Mouse (Mus musculus) limb, embryonic 12.5 days (tissue): ENCODE measurements around the gene Lrpap1. TPM values are rescaled to one million over a fixed set of nuclear protein-coding genes. Genes with fewer than 3 reads are reported as not detected.

Source experiments
- ATAC-seq: fragments of 200-750 bp; cut with Nextera tagmentation; 2 replicates; pipeline ENCODE4 v1.8.0; 2017; ENCODE audit warnings: low read depth, moderate TSS enrichment; ENCODE audit not compliant: insufficient number of reproducible peaks, insufficient read depth, low FRiP score, low TSS enrichment
- H3K27ac ChIP-seq: fragments of 300-500 bp; sonication (generic); 2 replicates; pipeline ENCODE4 v1.5.1; 2016; ENCODE audit warnings: mild to moderate bottlenecking, moderate library complexity
- H3K27me3 ChIP-seq: fragments of 300-500 bp; sonication (generic); 2 replicates; pipeline ENCODE4 v1.6.1; 2016; ENCODE audit warnings: mild to moderate bottlenecking, moderate library complexity
- H3K36me3 ChIP-seq: fragments of 300-500 bp; sonication (generic); 2 replicates; pipeline ENCODE4 v1.6.1; 2016; ENCODE audit warnings: mild to moderate bottlenecking, moderate library complexity
- H3K4me1 ChIP-seq: fragments of 300-500 bp; sonication (generic); replicated peaks from 2 replicates; pipeline ENCODE4 v1.6.1; 2016
- H3K4me2 ChIP-seq: fragments of 300-500 bp; sonication (generic); 2 replicates; pipeline ENCODE4 v1.6.1; 2016; ENCODE audit warnings: mild to moderate bottlenecking, moderate library complexity
- H3K4me3 ChIP-seq: fragments of 300-500 bp; sonication (generic); replicated peaks from 2 replicates; pipeline ENCODE4 v1.5.1; 2016; ENCODE audit warnings: mild to moderate bottlenecking
- H3K9ac ChIP-seq: fragments of 300-500 bp; sonication (generic); replicated peaks from 2 replicates; pipeline ENCODE4 v1.6.1; 2016; ENCODE audit warnings: mild to moderate bottlenecking, moderate library complexity
- H3K9me3 ChIP-seq: fragments of 300-500 bp; sonication (generic); 2 replicates; pipeline ENCODE4 v1.6.1; 2016; ENCODE audit warnings: mild to moderate bottlenecking, moderate library complexity
- WGBS: fragments of 180-500 bp; shearing (Covaris S2); methylation state at CpG from one replicate; pipeline ENCODE4 v1.1.7; 2016; 5-methylcytosine and 5-hydroxymethylcytosine counted together
- polyA plus RNA-seq: library from polyadenylated mRNA; unstranded; fragments of >200 nt; fragmentation: Nextera tagmentation; extraction: Ambion mirVana; gene quantifications from 2 replicates; pipeline ENCODE4 v1.2.1, GENCODE M21; 2016

The Lrpap1 gene
- polyA plus RNA-seq, 1 experiment from 2014 or later: 83.5 TPM

GRCm38 (mm10) chr5:35118418-35118817 lies 12.9 kb upstream of the Lrpap1 start:
- Histone ChIP-seq H3K27me3 (no peaks in the 10 kb centered on the region; the same call in 1 of the 2 replicates), H3K27ac (no peak overlapping the region), H3K4me3 (no peak overlapping the region), H3K36me3 (no peaks in the 10 kb centered on the region), H3K4me2 (no peak overlapping the region), H3K9me3 (no peaks in the 10 kb centered on the region), H3K4me1 (no peaks in the 10 kb centered on the region), H3K9ac (no peak overlapping the region)
- ATAC-seq: no peak
- 92% methylated on average over 2 of the region's 2 CpGs for WGBS

- no peak for ATAC-seq
- Histone ChIP-seq H3K4me1 (no peaks in the 10 kb centered on the region), H3K36me3 (no peaks in the 10 kb centered on the region), H3K4me3 (no peak overlapping the region), H3K27ac (no peak overlapping the region), H3K27me3 (no peaks in the 10 kb centered on the region; the same call in 1 of the 2 replicates), H3K9me3 (no peaks in the 10 kb centered on the region), H3K4me2 (no peak overlapping the region), H3K9ac (no peak overlapping the region)
- 72% methylated on average over 3 of the region's 3 CpGs for WGBS
Measured at GRCm38 (mm10) chr5:35117633-35118032, 12.1 kb upstream of the Lrpap1 start.

- Histone ChIP-seq H3K4me3 (no peak overlapping the region), H3K4me1 (no peaks in the 10 kb centered on the region), H3K4me2 (no peak overlapping the region), H3K36me3 (no peaks in the 10 kb centered on the region), H3K27me3 (no peaks in the 10 kb centered on the region; the same call in 1 of the 2 replicates), H3K9ac (no peak overlapping the region), H3K9me3 (no peaks in the 10 kb centered on the region), H3K27ac (no peak overlapping the region)
- WGBS: 73% methylated on average over 3 of the region's 3 CpGs
- ATAC-seq: no peak
Measured at GRCm38 (mm10) chr5:35116002-35116401, 10.4 kb upstream of the Lrpap1 start.

GRCm38 (mm10) chr5:35112444-35112843 lies 6.9 kb upstream of the Lrpap1 start:
- Histone ChIP-seq H3K27ac (no peak overlapping the region), H3K27me3 (no peaks in the 10 kb centered on the region; the same call in 1 of the 2 replicates), H3K36me3 (no peaks in the 10 kb centered on the region), H3K9me3 (no peaks in the 10 kb centered on the region), H3K4me3 (no peak overlapping the region), H3K9ac (no peak overlapping the region), H3K4me2 (no peak overlapping the region), H3K4me1 (no peaks in the 10 kb centered on the region)
- WGBS: 43% methylated on average over 4 of the region's 4 CpGs
- no peak for ATAC-seq

DNA sequence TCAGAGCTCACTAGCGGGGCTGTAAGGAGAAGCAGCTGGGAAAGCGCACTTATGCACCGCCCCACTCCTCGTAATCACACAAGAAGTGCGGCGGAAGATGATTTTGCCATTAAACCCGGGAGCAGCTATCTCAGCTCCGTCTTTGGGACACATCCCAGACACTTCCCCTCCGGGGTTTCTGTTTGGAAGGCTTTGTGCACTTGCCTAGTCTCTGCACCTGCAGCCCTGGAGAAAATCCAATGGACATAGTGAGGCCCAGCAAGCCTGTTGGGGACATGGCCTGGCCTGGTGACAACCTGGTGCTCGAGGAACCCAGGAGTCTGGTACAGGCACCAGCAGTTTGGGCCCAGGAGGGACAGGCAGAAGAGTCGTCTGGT lies 344 bp upstream of the Lrpap1 start:
- peak; percentile 20; the same call in 1 of the 2 replicates for ATAC-seq
- Histone ChIP-seq H3K27ac (peak overlapping the region; percentile 66; the same call in 1 of the 2 replicates), H3K4me2 (peak overlapping the region; percentile 63), H3K27me3 (no peaks in the 10 kb centered on the region; the same call in 1 of the 2 replicates), H3K4me1 (peaks cover 24% of the 10 kb centered on the region), H3K36me3 (peaks cover 17% of the 10 kb centered on the region), H3K9me3 (no peaks in the 10 kb centered on the region), H3K4me3 (peak overlapping the region; percentile 78), H3K9ac (peak overlapping the region; percentile 42; the same call in 1 of the 2 replicates)
- WGBS: 7% methylated on average over 11 of the region's 11 CpGs

- H3K27ac ChIP-seq: no peak overlapping the region
- no peaks in the 10 kb centered on the region for H3K9me3 ChIP-seq
- peaks cover 33% of the 10 kb centered on the region for H3K36me3 ChIP-seq
- H3K4me2 ChIP-seq: peak overlapping the region; percentile 63
- peak overlapping the region; percentile 78 for H3K4me3 ChIP-seq
- peaks cover 24% of the 10 kb centered on the region for H3K4me1 ChIP-seq
- WGBS: 65% methylated on average over 8 of the region's 8 CpGs
- ATAC-seq: 0 out of 2 replicates have a peak, but pooled peaks have one; percentile 4
- 0 out of 2 replicates have a peak overlapping the region, but pooled peaks have one; percentile 18 for H3K9ac ChIP-seq
- no peaks in the 10 kb centered on the region; the same call in 1 of the 2 replicates for H3K27me3 ChIP-seq
Measured at GRCm38 (mm10) chr5:35104183-35104959, 1.2 kb downstream of the Lrpap1 start.

DNA sequence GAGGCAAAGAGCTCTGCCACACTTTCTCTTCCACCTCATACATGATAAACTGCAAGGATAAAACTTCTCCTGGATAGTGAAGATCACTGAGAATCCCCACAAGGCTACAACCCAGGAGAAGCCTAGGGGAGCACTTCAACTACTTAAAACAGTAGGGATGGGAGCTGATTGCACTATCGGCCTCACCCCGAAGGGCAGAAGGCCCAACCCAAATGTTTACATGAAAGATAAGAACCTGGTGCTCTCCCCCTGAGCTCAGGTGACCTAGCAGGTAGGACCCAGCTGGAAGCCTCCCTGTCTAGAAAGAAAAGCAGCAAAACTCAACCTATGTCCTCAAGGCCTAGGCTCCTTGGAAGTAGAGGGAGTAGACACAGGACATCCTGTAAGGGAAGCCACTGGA lies 2.0 kb downstream of the Lrpap1 start:
- Histone ChIP-seq H3K4me2 (peak overlapping the region; percentile 63; the same call in 1 of the 2 replicates), H3K27ac (no peak overlapping the region)
- WGBS: 76% methylated on average over 2 of the region's 2 CpGs

DNA sequence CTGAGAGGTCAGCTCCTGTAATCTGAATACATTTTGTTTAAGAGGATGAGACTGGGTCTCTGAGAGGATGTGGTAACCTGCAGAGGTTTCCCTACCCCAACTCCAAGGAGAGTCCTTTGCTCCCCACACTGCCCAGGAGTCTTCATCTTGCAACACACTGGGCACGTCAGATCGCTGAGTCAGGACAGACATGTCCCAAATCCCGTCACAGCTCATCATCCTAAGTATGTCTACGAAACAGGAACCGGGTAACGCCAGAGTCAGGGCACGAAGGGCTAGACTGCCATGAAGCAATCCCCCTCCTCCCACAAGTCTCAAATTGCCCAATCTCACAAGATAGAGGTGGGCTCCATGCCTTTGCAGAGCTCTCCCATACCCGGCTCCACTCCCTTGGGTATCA lies 2.5 kb downstream of the Lrpap1 start:
- Histone ChIP-seq H3K9me3 (no peaks in the 10 kb centered on the region), H3K4me3 (no peak overlapping the region), H3K9ac (no peak overlapping the region), H3K4me1 (peaks cover 24% of the 10 kb centered on the region), H3K36me3 (peaks cover 46% of the 10 kb centered on the region), H3K4me2 (no peak overlapping the region), H3K27me3 (no peaks in the 10 kb centered on the region; the same call in 1 of the 2 replicates), H3K27ac (no peak overlapping the region)
- no peak for ATAC-seq
- WGBS: 91% methylated on average over 8 of the region's 8 CpGs

More for the DNA sequence above, 2.0 kb downstream of the Lrpap1 start:
- ATAC-seq: no peak
- Histone ChIP-seq H3K27me3 (no peaks in the 10 kb centered on the region; the same call in 1 of the 2 replicates), H3K4me1 (peaks cover 24% of the 10 kb centered on the region), H3K4me3 (no peak overlapping the region), H3K9me3 (no peaks in the 10 kb centered on the region), H3K36me3 (peaks cover 41% of the 10 kb centered on the region), H3K9ac (no peak overlapping the region)

DNA sequence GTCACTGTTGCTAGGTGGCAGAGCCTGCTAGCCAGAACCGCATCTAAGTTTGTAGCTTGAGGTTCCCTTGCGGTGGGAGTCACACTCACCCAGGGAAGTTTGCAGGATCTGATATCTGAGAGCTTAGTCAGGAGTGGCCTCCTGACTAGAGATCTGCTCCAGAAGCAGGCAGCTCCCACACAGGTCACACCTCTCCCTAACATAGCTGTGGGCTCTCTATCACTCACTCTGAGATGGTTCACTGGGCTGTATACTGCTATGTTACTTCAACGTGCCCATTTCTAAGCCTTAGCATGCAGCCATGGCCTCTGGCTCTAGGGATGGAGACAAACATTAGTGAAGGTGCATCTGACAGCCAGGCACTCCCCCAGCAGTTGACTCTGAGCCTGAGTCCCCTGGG lies 13.9 kb downstream of the Lrpap1 start:
- no peaks in the 10 kb centered on the region for H3K27me3 ChIP-seq
- H3K4me1 ChIP-seq: no peaks in the 10 kb centered on the region
- no peak overlapping the region for H3K9ac ChIP-seq
- ATAC-seq: no peak
- WGBS: 84% methylated on average over 3 of the region's 3 CpGs
- H3K36me3 ChIP-seq: peaks cover 52% of the 10 kb centered on the region
- no peak overlapping the region for H3K4me2 ChIP-seq
- no peak overlapping the region for H3K27ac ChIP-seq
- H3K9me3 ChIP-seq: no peaks in the 10 kb centered on the region
- H3K4me3 ChIP-seq: no peak overlapping the region

- H3K4me3 ChIP-seq: no peak overlapping the region
- H3K9me3 ChIP-seq: no peaks in the 10 kb centered on the region
- peaks cover 32% of the 10 kb centered on the region for H3K36me3 ChIP-seq
- WGBS: 80% methylated on average over 5 of the region's 5 CpGs
- no peak for ATAC-seq
- H3K27ac ChIP-seq: no peak overlapping the region
- no peaks in the 10 kb centered on the region; the same call in 1 of the 2 replicates for H3K27me3 ChIP-seq
- H3K9ac ChIP-seq: no peak overlapping the region
- H3K4me1 ChIP-seq: no peaks in the 10 kb centered on the region
- H3K4me2 ChIP-seq: no peak overlapping the region
Measured at GRCm38 (mm10) chr5:35089614-35089963, 16.0 kb downstream of the Lrpap1 start.

DNA sequence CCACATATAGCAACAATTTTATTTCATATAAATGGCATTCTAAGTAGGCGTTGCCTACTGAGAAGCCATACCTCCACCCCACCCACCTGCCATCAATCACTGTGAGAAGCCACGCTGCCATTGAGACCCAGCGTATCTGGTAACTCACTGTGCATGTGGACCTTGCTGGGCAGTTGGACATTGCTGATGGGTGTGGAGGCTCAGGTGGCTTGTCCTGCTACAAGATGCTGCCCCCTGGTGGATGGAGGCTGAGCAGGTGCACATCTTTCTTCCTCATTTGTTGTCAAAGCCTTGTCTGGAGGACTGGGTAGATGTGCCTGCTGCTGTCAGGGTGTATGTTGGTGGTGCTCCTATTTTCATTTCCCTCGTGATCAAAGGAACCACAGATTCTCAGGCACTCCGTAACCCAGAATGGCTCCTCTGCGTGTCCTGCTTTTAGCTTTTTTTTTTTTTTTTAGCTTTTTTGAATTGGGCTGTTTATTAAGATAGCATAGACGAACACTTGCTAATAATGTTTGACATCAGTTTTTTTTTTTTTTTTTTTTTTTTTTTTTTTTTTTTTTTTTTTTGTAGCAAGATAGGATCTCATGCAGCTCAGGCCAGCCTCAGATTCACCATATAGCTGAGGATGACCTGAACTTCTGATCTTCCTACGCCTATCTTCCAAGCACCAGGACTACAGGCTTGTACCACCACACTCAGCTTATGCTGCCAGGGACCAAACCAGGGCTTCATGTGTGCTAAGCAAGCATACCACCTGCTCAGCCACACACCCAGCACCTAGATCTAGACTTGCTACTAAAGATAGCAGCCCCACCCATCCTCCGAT lies 16.6 kb downstream of the Lrpap1 start:
- H3K4me1 ChIP-seq: no peaks in the 10 kb centered on the region
- 65% methylated on average over 9 of the region's 9 CpGs for whole genome bisulfite sequencing
- no peaks in the 10 kb centered on the region; the same call in 1 of the 2 replicates for H3K27me3 ChIP-seq
- H3K9me3 ChIP-seq: no peaks in the 10 kb centered on the region
- H3K36me3 ChIP-seq: peaks cover 28% of the 10 kb centered on the region
- H3K4me3 ChIP-seq: no peak overlapping the region
- no peak overlapping the region for H3K27ac ChIP-seq
- H3K9ac ChIP-seq: no peak overlapping the region
- no peak for ATAC-seq
- H3K4me2 ChIP-seq: no peak overlapping the region
